In genomic region chr2:60003665-60004045, GRCm38 (mm10) we compare ENCODE assay signal across 14 mouse cellular contexts.
"Had no signal": no experiment of that assay in that cellular context is flagged by ENCODE, and none has a peak within 500 bp of the region (broad histone marks: within the 10 kb centered on the region; RNA-seq: fewer than 3 reads in every experiment).

No protein-coding gene starts in this region.

- H3K4me2 ChIP-seq: midbrain, embryonic 11.5 days; midbrain, embryonic 15.5 days; neural tube, embryonic 13.5 days had no signal

- ATAC-seq: lung, postnatal 0 days; midbrain, embryonic 15.5 days had no signal

- H3K27ac ChIP-seq: kidney, postnatal 0 days; liver, embryonic 14.5 days; midbrain, embryonic 15.5 days; neural tube, embryonic 13.5 days had no signal

- H3K4me3 ChIP-seq: midbrain, embryonic 15.5 days; neural tube, embryonic 13.5 days had no signal

- H3K9me3 ChIP-seq: midbrain, embryonic 15.5 days; neural tube, embryonic 13.5 days had no signal

- H3K9ac ChIP-seq: liver, embryonic 14.5 days; midbrain, embryonic 15.5 days; neural tube, embryonic 13.5 days had no signal

- H3K4me1 ChIP-seq: midbrain, embryonic 15.5 days; neural tube, embryonic 13.5 days had no signal

- H3K27me3 ChIP-seq: midbrain, embryonic 15.5 days; neural tube, embryonic 13.5 days had no signal

- DNase-seq: kidney, adult 9 months; kidney, postnatal 36 days; layer of hippocampus, adult 9-11 months; left cerebral cortex, postnatal 4 days; lung, adult 2 months; lung, postnatal 36 days; right cerebral cortex, postnatal 25 days; thymus, postnatal 4 days had no signal
